Mouse (Mus musculus): ENCODE data around the gene Fam198b. TPM values are rescaled to one million over a fixed set of nuclear protein-coding genes. Genes with fewer than 3 reads are reported as not detected.

The Fam198b gene
- polyA plus RNA-seq, 1 experiment from 2014 or later, result 21.3 TPM

- no peak for TF ChIP-seq CTCF (IDR thresholded peaks at IDR 0.05)
- no peak for TF ChIP-seq EP300 (IDR thresholded peaks at IDR 0.05)
- Histone ChIP-seq H3K36me3 (ENCODE audit: insufficient read depth, low read length) (no peaks in the 10 kb centered on the region), H3K4me2 (replicated peaks; ENCODE audit: low read depth, low read length) (no peak overlapping the region), H3K4me1 (ENCODE audit: insufficient read depth, low read depth, low read length) (no peaks in the 10 kb centered on the region), H3K27ac (ENCODE audit: low read length) (no peak overlapping the region), H3K9me3 (ENCODE audit: low read length) (no peaks in the 10 kb centered on the region), H3K4me3 (ENCODE audit: low read depth, low read length) (no peak overlapping the region), H3K9ac (replicated peaks; ENCODE audit: low read depth) (no peak overlapping the region), H3K27me3 (replicated peaks; ENCODE audit: insufficient read depth, low read length) (no peaks in the 10 kb centered on the region)
- 57% methylated on average over 3 of the region's 3 CpGs for WGBS
- ATAC-seq, result no peak
- no peak for DNase-seq (ENCODE audit: low spot score)
Measured at GRCm38 (mm10) chr3:79878350-79878749, 6.0 kb upstream of the Fam198b start.

- WGBS, result 46% methylated on average over 9 of the region's 9 CpGs
- H3K4me3 ChIP-seq (ENCODE audit: low read depth, low read length), result no peak overlapping the region
- H3K4me2 ChIP-seq (replicated peaks; ENCODE audit: low read depth, low read length), result peak overlapping the region; percentile 19; the same call in 1 of the 2 replicates
- H3K27me3 ChIP-seq (replicated peaks; ENCODE audit: insufficient read depth, low read length), result no peaks in the 10 kb centered on the region
- H3K36me3 ChIP-seq (ENCODE audit: insufficient read depth, low read length), result no peaks in the 10 kb centered on the region
- no peaks in the 10 kb centered on the region for H3K4me1 ChIP-seq (ENCODE audit: insufficient read depth, low read depth, low read length)
- no peaks in the 10 kb centered on the region for H3K9me3 ChIP-seq (ENCODE audit: low read length)
- peak overlapping the region; percentile 11; the same call in 1 of the 2 replicates for H3K27ac ChIP-seq (ENCODE audit: low read length)
- TF ChIP-seq CTCF (IDR thresholded peaks at IDR 0.05) (no peak), EP300 (IDR thresholded peaks at IDR 0.05) (peak; percentile 23; the same call in 1 of the 2 replicates)
- H3K9ac ChIP-seq (replicated peaks; ENCODE audit: low read depth), result no peak overlapping the region
- ATAC-seq, result peak; percentile 43; the same call in 1 of the 2 replicates
- no peak for DNase-seq (ENCODE audit: low spot score)
Measured at GRCm38 (mm10) chr3:79879246-79879645, 5.1 kb upstream of the Fam198b start.

GRCm38 (mm10) chr3:79881645-79882044 is 2.7 kb upstream of the Fam198b start:
- Histone ChIP-seq H3K36me3 (ENCODE audit: insufficient read depth, low read length) (no peaks in the 10 kb centered on the region), H3K4me1 (ENCODE audit: insufficient read depth, low read depth, low read length) (peaks cover 5% of the 10 kb centered on the region; the same call in 1 of the 2 replicates), H3K4me3 (ENCODE audit: low read depth, low read length) (no peak overlapping the region), H3K4me2 (replicated peaks; ENCODE audit: low read depth, low read length) (no peak overlapping the region), H3K27me3 (replicated peaks; ENCODE audit: insufficient read depth, low read length) (no peaks in the 10 kb centered on the region), H3K27ac (ENCODE audit: low read length) (no peak overlapping the region), H3K9ac (replicated peaks; ENCODE audit: low read depth) (no peak overlapping the region), H3K9me3 (ENCODE audit: low read length) (no peaks in the 10 kb centered on the region)
- TF ChIP-seq EP300 (IDR thresholded peaks at IDR 0.05), result peak; percentile 80
- no peak for TF ChIP-seq CTCF (IDR thresholded peaks at IDR 0.05)
- peak; percentile 74 for ATAC-seq
- WGBS, result 36% methylated on average over 2 of the region's 2 CpGs
- DNase-seq (ENCODE audit: low spot score), result peak; percentile 74

- no peak for ATAC-seq
Measured at GRCm38 (mm10) chr3:79883092-79883491, 1.2 kb upstream of the Fam198b start.

GRCm38 (mm10) chr3:79884761-79885189 is 442 bp downstream of the Fam198b start:
- no peak overlapping the region for H3K9ac ChIP-seq (replicated peaks; ENCODE audit: low read depth)
- H3K27me3 ChIP-seq (replicated peaks; ENCODE audit: insufficient read depth, low read length), result no peaks in the 10 kb centered on the region
- no peaks in the 10 kb centered on the region for H3K36me3 ChIP-seq (ENCODE audit: insufficient read depth, low read length)
- peak; percentile 77 for DNase-seq (ENCODE audit: low spot score)
- under 1% methylated on average over 9 of the region's 9 CpGs for WGBS
- ATAC-seq, result peak; percentile 25; the same call in 1 of the 2 replicates
- H3K9me3 ChIP-seq (ENCODE audit: low read length), result no peaks in the 10 kb centered on the region
- H3K27ac ChIP-seq (ENCODE audit: low read length), result peak overlapping the region; percentile 20; the same call in 1 of the 2 replicates
- TF ChIP-seq CTCF (IDR thresholded peaks at IDR 0.05), result peak; percentile 83
- TF ChIP-seq EP300 (IDR thresholded peaks at IDR 0.05), result 0 out of 2 replicates have a peak, but pooled peaks have one; percentile 33
- H3K4me2 ChIP-seq (replicated peaks; ENCODE audit: low read depth, low read length), result peak overlapping the region; percentile 55
- H3K4me3 ChIP-seq (ENCODE audit: low read depth, low read length), result peak overlapping the region; percentile 17; the same call in 1 of the 2 replicates
- peaks cover 11% of the 10 kb centered on the region; the same call in 1 of the 2 replicates for H3K4me1 ChIP-seq (ENCODE audit: insufficient read depth, low read depth, low read length)

More at GRCm38 (mm10) chr3:79883092-79883491, 1.2 kb upstream of the Fam198b start:
- TF ChIP-seq CTCF (IDR thresholded peaks at IDR 0.05) (peak; percentile 95), EP300 (IDR thresholded peaks at IDR 0.05) (peak; percentile 11; the same call in 1 of the 2 replicates)
- Histone ChIP-seq H3K9me3 (ENCODE audit: low read length) (no peaks in the 10 kb centered on the region), H3K27me3 (replicated peaks; ENCODE audit: insufficient read depth, low read length) (no peaks in the 10 kb centered on the region), H3K4me2 (replicated peaks; ENCODE audit: low read depth, low read length) (no peak overlapping the region), H3K4me3 (ENCODE audit: low read depth, low read length) (no peak overlapping the region), H3K9ac (replicated peaks; ENCODE audit: low read depth) (no peak overlapping the region), H3K36me3 (ENCODE audit: insufficient read depth, low read length) (no peaks in the 10 kb centered on the region), H3K27ac (ENCODE audit: low read length) (no peak overlapping the region), H3K4me1 (ENCODE audit: insufficient read depth, low read depth, low read length) (peaks cover 11% of the 10 kb centered on the region; the same call in 1 of the 2 replicates)
- DNase-seq (ENCODE audit: low spot score), result peak; percentile 69
- WGBS, result 23% methylated on average over 7 of the region's 7 CpGs

- Histone ChIP-seq H3K4me3 (ENCODE audit: low read depth, low read length) (peak overlapping the region; percentile 42), H3K36me3 (ENCODE audit: insufficient read depth, low read length) (no peaks in the 10 kb centered on the region), H3K27ac (ENCODE audit: low read length) (peak overlapping the region; percentile 55), H3K9ac (replicated peaks; ENCODE audit: low read depth) (peak overlapping the region; percentile 39), H3K9me3 (ENCODE audit: low read length) (no peaks in the 10 kb centered on the region), H3K27me3 (replicated peaks; ENCODE audit: insufficient read depth, low read length) (no peaks in the 10 kb centered on the region), H3K4me1 (ENCODE audit: insufficient read depth, low read depth, low read length) (peaks cover 11% of the 10 kb centered on the region; the same call in 1 of the 2 replicates), H3K4me2 (replicated peaks; ENCODE audit: low read depth, low read length) (peak overlapping the region; percentile 69)
- WGBS, result 2% methylated on average over 19 of the region's 19 CpGs
- peak; percentile 71 for DNase-seq (ENCODE audit: low spot score)
- ATAC-seq, result peak; percentile 74
- TF ChIP-seq CTCF (IDR thresholded peaks at IDR 0.05) (no peak), EP300 (IDR thresholded peaks at IDR 0.05) (no peak)
Measured at GRCm38 (mm10) chr3:79885686-79886356, 1.5 kb downstream of the Fam198b start.
